Mouse (Mus musculus) left cerebral cortex, postnatal 25 days (tissue): Measurements from ENCODE around the gene Klk1b1. TPM values are rescaled to one million over a fixed set of nuclear protein-coding genes. Genes with fewer than 3 reads are reported as not detected.
"Not testable (repeated sequence)": the region's sequence is repeated elsewhere in the genome, so short reads cannot be mapped to it uniquely, and the experiment has no call there.

Source experiments
- DNase-seq, 2 experiments: peaks; one replicate each; pipeline ENCODE4 v3.0.0; 2022; ENCODE audit warnings: low spot score in 2 of 2, mixed read lengths in 1 of 2
- intact Hi-C: fragments of 180-260 bp; cut with DNase I; formaldehyde crosslinking; loops from one replicate; pipeline ENCODE4 v1.15.1; 2025
- total RNA-seq, 2 experiments: library from RNA; stranded (reverse); gene quantifications; 2 replicates each; pipeline ENCODE4 v1.2.3; 2021

Klk1b1 gene
- total RNA-seq, 2 experiments from 2014 or later, result not detected

DNA sequence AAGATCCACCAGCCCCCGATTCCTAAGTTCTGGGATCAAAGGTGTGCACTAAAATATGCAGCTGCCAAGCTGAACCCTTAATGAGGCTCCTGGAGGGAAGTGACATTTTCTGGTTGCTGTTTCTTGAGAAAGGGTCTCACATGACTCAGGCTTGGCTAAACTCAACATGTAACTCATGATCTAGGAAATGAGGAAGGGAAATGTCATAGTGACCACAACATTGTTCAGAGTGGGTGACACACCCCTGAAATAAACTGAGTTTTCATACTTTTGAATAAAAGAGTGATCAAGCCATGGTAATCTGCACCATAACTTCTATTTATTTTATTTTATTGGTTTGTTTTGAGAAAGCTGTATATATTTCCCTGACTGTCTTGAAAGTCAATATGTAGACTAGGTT, 28.3 kb downstream of the Klk1b1 start:
- DNase-seq, intact Hi-C loops: not testable (repeated sequence)

DNA sequence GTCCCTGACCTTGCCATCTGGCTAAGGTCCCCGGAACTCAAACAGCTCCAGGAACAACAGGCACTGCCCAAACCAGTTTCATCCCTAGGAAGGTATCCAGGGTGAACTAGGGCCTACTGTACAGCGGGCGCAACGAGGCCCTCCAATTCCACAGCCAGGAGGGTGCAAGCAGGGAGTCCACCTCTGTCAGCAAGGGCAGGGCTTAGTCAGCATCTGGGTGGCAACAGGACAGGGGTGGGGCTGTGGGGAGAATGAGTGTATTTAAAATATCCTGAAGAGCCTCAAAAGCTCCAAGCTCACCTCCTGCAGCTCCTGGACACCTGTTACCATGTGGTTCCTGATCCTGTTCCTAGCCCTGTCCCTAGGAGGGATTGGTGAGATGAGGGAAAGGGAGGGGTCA, 29.0 kb downstream of the Klk1b1 start, which contains the start of gene Klk1b11:
TSS of gene Klk1b11 (plus strand) at position 301 of the 400 bp plus-strand sequence.
- DNase-seq, intact Hi-C loops: not testable (repeated sequence)

DNA sequence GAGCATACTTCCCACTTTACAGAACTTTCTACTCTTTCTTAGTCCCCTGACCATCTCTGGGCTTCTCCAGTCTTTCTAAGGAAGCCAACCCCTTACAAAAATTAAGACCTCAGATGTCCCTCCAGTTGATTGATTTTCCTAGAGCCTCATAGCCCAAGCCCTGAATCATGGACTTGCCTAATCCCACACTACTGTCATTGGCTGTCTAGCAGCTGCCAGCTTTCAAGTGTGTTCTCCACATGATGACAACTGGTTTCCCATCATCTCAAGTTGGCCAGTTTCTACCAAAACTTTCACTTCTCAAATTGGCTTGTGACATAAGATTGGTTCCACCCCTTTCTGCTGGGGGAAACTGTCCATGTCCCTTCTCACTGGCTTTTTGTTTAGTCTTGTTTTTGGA, 38.3 kb downstream of the Klk1b1 start:
- intact Hi-C loops, result no loop called here

DNA sequence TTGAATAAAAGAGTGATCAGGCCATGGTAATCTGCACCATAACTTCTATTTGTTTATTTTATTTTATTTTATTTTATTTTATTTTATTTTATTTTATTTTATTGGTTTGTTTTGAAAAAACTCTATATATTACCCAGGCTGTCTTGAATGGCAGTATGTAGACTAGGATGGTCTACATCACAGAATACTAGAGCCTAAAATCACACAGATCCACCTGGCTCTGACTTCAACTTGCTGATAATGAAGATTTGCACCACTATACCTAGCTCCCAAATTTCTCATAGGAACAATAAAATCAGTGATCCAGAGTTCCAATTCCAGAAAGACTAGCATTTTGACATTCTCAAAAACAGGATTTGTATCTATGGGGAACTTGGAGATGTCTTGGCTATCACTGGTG, 45.3 kb downstream of the Klk1b1 start, which contains the start of gene Klk1b26:
TSS of gene Klk1b26 (plus strand) at position 301 of the 400 bp plus-strand sequence.
- intact Hi-C loops, result not testable (repeated sequence)

More for the DNA sequence above, 38.3 kb downstream of the Klk1b1 start:
- DNase-seq, result no peak

DNA sequence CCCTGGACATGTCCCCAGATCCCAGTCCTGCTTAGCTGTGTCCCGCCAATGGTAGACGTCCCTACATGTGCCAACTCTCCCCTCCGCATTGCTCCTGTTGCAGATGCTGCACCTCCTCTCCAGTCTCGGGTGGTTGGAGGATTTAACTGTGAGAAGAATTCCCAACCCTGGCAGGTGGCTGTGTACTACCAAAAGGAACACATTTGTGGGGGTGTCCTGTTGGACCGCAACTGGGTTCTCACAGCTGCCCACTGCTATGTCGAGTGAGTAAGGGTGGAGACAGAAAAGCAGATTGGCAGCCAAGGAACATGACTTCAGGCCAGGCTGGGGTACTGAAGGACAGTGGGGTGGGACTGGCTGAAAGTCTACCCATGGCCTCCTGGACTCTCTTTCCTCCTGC, 48.1 kb downstream of the Klk1b1 start:
- intact Hi-C loops, result not testable (repeated sequence)
- peak; percentile 11 to 60 for DNase-seq

More for the DNA sequence above, 45.3 kb downstream of the Klk1b1 start, which contains the start of gene Klk1b26:
- not testable (repeated sequence) for DNase-seq

DNA sequence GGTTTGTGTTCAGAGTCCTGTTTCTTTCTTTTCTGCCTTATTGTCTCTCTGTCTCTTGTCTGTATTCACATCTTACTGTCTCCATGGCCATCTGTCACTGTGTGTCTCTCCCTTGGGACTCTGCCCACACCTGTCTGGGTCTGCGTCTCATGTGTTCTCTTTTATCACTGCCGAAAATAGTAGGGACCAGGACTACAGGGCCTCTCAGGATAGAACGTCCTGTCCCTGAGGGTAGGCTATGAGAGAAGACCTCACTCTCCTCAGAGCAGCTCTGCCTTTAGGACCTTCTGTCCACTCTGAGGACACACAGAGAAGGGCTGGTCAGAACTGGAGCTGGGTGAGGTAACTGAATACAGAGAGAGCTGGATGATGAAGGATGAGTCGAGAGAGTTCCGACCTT, 48.5 kb downstream of the Klk1b1 start:
- DNase-seq, result peak in 1 of 2 experiments; percentile 33
- intact Hi-C loops, result no loop called here

Other genes with a start within 250 kb of the Klk1b1 start
- not detected for gene Klk12, start 197.9 kb upstream of the Klk1b1 start, total RNA-seq
- not detected for gene Klk11, start 192.1 kb upstream of the Klk1b1 start, total RNA-seq
- not detected for gene Klk10, start 185.7 kb upstream of the Klk1b1 start, total RNA-seq
- gene Klk9, start 174.9 kb upstream of the Klk1b1 start, total RNA-seq, result not detected
- 1 to 10 TPM; 2.2 to 3.3 TPM for gene Klk8, start 169.2 kb upstream of the Klk1b1 start, total RNA-seq
- not detected for gene Klk7, start 155.5 kb upstream of the Klk1b1 start, total RNA-seq
- 1 to 10 TPM; 1.0 to 1.4 TPM for gene Klk6, start 142.3 kb upstream of the Klk1b1 start, total RNA-seq
- not detected for gene Klk5, start 124.8 kb upstream of the Klk1b1 start, total RNA-seq
- not detected for gene Klk4, start 85.6 kb upstream of the Klk1b1 start, total RNA-seq
- gene Klk15, start 33.0 kb upstream of the Klk1b1 start, total RNA-seq, result not detected
- gene Klk1b8, start 16.1 kb upstream of the Klk1b1 start, total RNA-seq, result not detected
- not detected for gene Klk1b9, start 9.3 kb downstream of the Klk1b1 start, total RNA-seq
- not detected for gene Klk1b11, start 29.1 kb downstream of the Klk1b1 start, total RNA-seq
- gene Klk1b26, start 45.4 kb downstream of the Klk1b1 start, total RNA-seq, result not detected
- not detected for gene Klk1b27, start 85.5 kb downstream of the Klk1b1 start, total RNA-seq
- gene Klk1b21, start 135.6 kb downstream of the Klk1b1 start, total RNA-seq, result not detected
- not detected for gene Klk1b22, start 145.9 kb downstream of the Klk1b1 start, total RNA-seq
- not detected for gene Klk1b16, start 170.0 kb downstream of the Klk1b1 start, total RNA-seq
- not detected for gene Klk1b24, start 221.5 kb downstream of the Klk1b1 start, total RNA-seq
- gene Klk1b3, start 231.4 kb downstream of the Klk1b1 start, total RNA-seq, result not detected
- not detected for gene Klk1b4, start 240.7 kb downstream of the Klk1b1 start, total RNA-seq
- not detected for gene Klk1b5, start 249.2 kb downstream of the Klk1b1 start, total RNA-seq